Mouse (Mus musculus) heart, embryonic 13.5 days (tissue): ENCODE data around the gene Ajuba. TPM values are rescaled to one million over a fixed set of nuclear protein-coding genes. Genes with fewer than 3 reads are reported as not detected.

Experiments
- ATAC-seq: fragments of 200-750 bp; cut with Nextera tagmentation; 2 replicates; pipeline ENCODE4 v1.8.0; 2017; ENCODE audit warnings: moderate TSS enrichment; ENCODE audit not compliant: insufficient number of reproducible peaks, low FRiP score, low TSS enrichment; ENCODE audit errors: extremely low read depth
- H3K27ac ChIP-seq: fragments of 300-500 bp; sonication (generic); replicated peaks from 2 replicates; pipeline ENCODE4 v1.5.1; 2015; ENCODE audit warnings: moderate library complexity, mild to moderate bottlenecking, inconsistent platforms
- H3K27me3 ChIP-seq: fragments of 300-500 bp; sonication (generic); replicated peaks from 2 replicates; pipeline ENCODE4 v1.6.1; 2015; ENCODE audit warnings: mild to moderate bottlenecking, inconsistent platforms
- H3K36me3 ChIP-seq: fragments of 300-500 bp; sonication (generic); 2 replicates; pipeline ENCODE4 v1.6.1; 2015; ENCODE audit warnings: mild to moderate bottlenecking, inconsistent platforms
- H3K4me1 ChIP-seq: fragments of 300-500 bp; sonication (generic); 2 replicates; pipeline ENCODE4 v1.6.1; 2015; ENCODE audit warnings: inconsistent platforms
- H3K4me2 ChIP-seq: fragments of 300-500 bp; sonication (generic); 2 replicates; pipeline ENCODE4 v1.6.1; 2015; ENCODE audit warnings: inconsistent platforms, mild to moderate bottlenecking, moderate library complexity
- H3K4me3 ChIP-seq: fragments of 300-500 bp; sonication (generic); 2 replicates; pipeline ENCODE4 v1.5.1; 2015; ENCODE audit warnings: moderate library complexity, mild to moderate bottlenecking, inconsistent platforms
- H3K9ac ChIP-seq: fragments of 300-500 bp; sonication (generic); 2 replicates; pipeline ENCODE4 v1.6.1; 2015; ENCODE audit warnings: inconsistent platforms, mild to moderate bottlenecking, moderate library complexity
- H3K9me3 ChIP-seq: fragments of 300-500 bp; sonication (generic); 2 replicates; pipeline ENCODE4 v1.6.1; 2016; ENCODE audit warnings: inconsistent platforms
- WGBS: fragments of 180-500 bp; shearing (Covaris S2); methylation state at CpG from one replicate; pipeline ENCODE4 v1.1.7; 2015; ENCODE audit warnings: mixed read lengths; 5-methylcytosine and 5-hydroxymethylcytosine counted together
- microRNA counts: library from miRNA; unstranded; fragments of <30 nt; microRNA quantifications from one replicate; lab custom pipeline; 2016
- microRNA-seq: library from miRNA; unstranded; fragments of <30 nt; microRNA quantifications from one replicate; pipeline ENCODE4, GENCODE M21; 2016
- polyA plus RNA-seq: library from polyadenylated mRNA; unstranded; fragments of >200 nt; fragmentation: Nextera tagmentation; extraction: Ambion mirVana; gene quantifications from 2 replicates; pipeline ENCODE4 v1.2.1, GENCODE M21; 2015

The Ajuba gene
- polyA plus RNA-seq, 1 experiment from 2014 or later = 28.1 TPM

GRCm38 (mm10) chr14:54528446-54529111 is 48.8 kb downstream of the Ajuba start:
- Histone ChIP-seq H3K9me3 (no peaks in the 10 kb centered on the region), H3K9ac (peak overlapping the region; percentile 47; the same call in 1 of the 2 replicates), H3K4me2 (peak overlapping the region; percentile 82), H3K27me3 (no peaks in the 10 kb centered on the region), H3K27ac (no peak overlapping the region), H3K4me1 (peaks cover 19% of the 10 kb centered on the region), H3K4me3 (no peak overlapping the region), H3K36me3 (no peaks in the 10 kb centered on the region)
- WGBS = 8% methylated on average over 17 of the region's 17 CpGs
- 0 out of 2 replicates have a peak, but pooled peaks have one; percentile 25 for ATAC-seq

- H3K27ac ChIP-seq = no peak overlapping the region
- H3K4me2 ChIP-seq = peak overlapping the region; percentile 82
- peak overlapping the region; percentile 80; the same call in 1 of the 2 replicates for H3K9ac ChIP-seq
- 19% methylated on average over 5 of the region's 5 CpGs for WGBS
- no peaks in the 10 kb centered on the region for H3K27me3 ChIP-seq
- H3K4me3 ChIP-seq = peak overlapping the region; percentile 53; the same call in 1 of the 2 replicates
- H3K4me1 ChIP-seq = peaks cover 19% of the 10 kb centered on the region
- H3K36me3 ChIP-seq = no peaks in the 10 kb centered on the region
- H3K9me3 ChIP-seq = no peaks in the 10 kb centered on the region
- no peak for ATAC-seq
These were observed 49.4 kb downstream of the Ajuba start for GRCm38 (mm10) chr14:54528007-54528393.

GRCm38 (mm10) chr14:54527227-54528006 is 49.9 kb downstream of the Ajuba start:
- peak overlapping the region; percentile 80 for H3K9ac ChIP-seq
- H3K27ac ChIP-seq = no peak overlapping the region; the same call in 1 of the 2 replicates
- ATAC-seq = no peak
- under 1% methylated on average over 18 of the region's 18 CpGs for WGBS
- peak overlapping the region; percentile 53 for H3K4me3 ChIP-seq
- H3K36me3 ChIP-seq = no peaks in the 10 kb centered on the region
- H3K27me3 ChIP-seq = no peaks in the 10 kb centered on the region
- peak overlapping the region; percentile 82 for H3K4me2 ChIP-seq
- no peaks in the 10 kb centered on the region for H3K9me3 ChIP-seq
- H3K4me1 ChIP-seq = peaks cover 19% of the 10 kb centered on the region

- H3K9me3 ChIP-seq = no peaks in the 10 kb centered on the region
- H3K4me2 ChIP-seq = no peak overlapping the region
- H3K27me3 ChIP-seq = no peaks in the 10 kb centered on the region
- 30% methylated on average over 6 of the region's 6 CpGs for WGBS
- H3K4me3 ChIP-seq = no peak overlapping the region
- H3K36me3 ChIP-seq = no peaks in the 10 kb centered on the region
- peaks cover 17% of the 10 kb centered on the region for H3K4me1 ChIP-seq
- no peak overlapping the region for H3K9ac ChIP-seq
- no peak for ATAC-seq
- H3K27ac ChIP-seq = no peak overlapping the region
These were observed 53.8 kb downstream of the Ajuba start for GRCm38 (mm10) chr14:54523600-54523999.

MicroRNAs encoded within 50 kb of the gene (microRNA counts, 519-probe panel; counts per million panel counts)
- microRNA mmu-miR-686 (lab: Ali Mortazavi, UCI) = 209 counts per million, percentile 61 among the panel's probes with 10 or more counts

Small RNA genes lying within 50 kb of the gene (microRNA-seq; reads per million reads assigned to microRNA genes)
- gene Mir686 = not detected

Other genes starting within 250 kb of the Ajuba start
- 49.4 and 56.6 TPM in 2 replicates for gene Oxa1l, start 216.7 kb downstream of the Ajuba start, polyA plus RNA-seq
- 9.6 and 10.8 TPM in 2 replicates for gene Slc7a7, start 159.8 kb downstream of the Ajuba start, polyA plus RNA-seq
- gene Mrpl52, start 150.6 kb downstream of the Ajuba start, polyA plus RNA-seq = 226 and 256 TPM in 2 replicates
- 97.4 and 98.7 TPM in 2 replicates for gene Mmp14, start 145.9 kb downstream of the Ajuba start, polyA plus RNA-seq
- gene Lrp10, start 113.4 kb downstream of the Ajuba start, polyA plus RNA-seq = 42.1 and 42.2 TPM in 2 replicates
- gene Rem2, start 101.5 kb downstream of the Ajuba start, polyA plus RNA-seq = 1.6 and 2.0 TPM in 2 replicates
- 58.5 and 64.5 TPM in 2 replicates for gene Prmt5, start 60.0 kb downstream of the Ajuba start, polyA plus RNA-seq
- 42.0 and 43.5 TPM in 2 replicates for gene Haus4, start 22.9 kb downstream of the Ajuba start, polyA plus RNA-seq
- 5.8 and 6.0 TPM in 2 replicates for gene 4931414P19Rik, start 28.4 kb upstream of the Ajuba start, polyA plus RNA-seq
- 323 and 363 TPM in 2 replicates for gene Psmb5, start 40.5 kb upstream of the Ajuba start, polyA plus RNA-seq
- gene Psmb11, start 43.9 kb upstream of the Ajuba start, polyA plus RNA-seq = 0.23 and 0.68 TPM in 2 replicates
- not detected in 2 replicates for gene Gm17606, start 63.4 kb upstream of the Ajuba start, polyA plus RNA-seq
- 1.7 and 2.1 TPM in 2 replicates for gene Cdh24, start 63.8 kb upstream of the Ajuba start, polyA plus RNA-seq
- gene 1700123O20Rik, start 108.7 kb upstream of the Ajuba start, polyA plus RNA-seq = 48.1 and 49.2 TPM in 2 replicates
- 81.2 and 85.3 TPM in 2 replicates for gene Acin1, start 109.4 kb upstream of the Ajuba start, polyA plus RNA-seq
- 0.16 and 0.18 TPM in 2 replicates for gene Gm29776, start 121.3 kb upstream of the Ajuba start, polyA plus RNA-seq
- 0.11 TPM in 1 of 2 replicates, not detected in the other for gene Cebpe, start 134.6 kb upstream of the Ajuba start, polyA plus RNA-seq
- 3.4 and 4.0 TPM in 2 replicates for gene Slc7a8, start 204.4 kb upstream of the Ajuba start, polyA plus RNA-seq
- not detected in 2 replicates for gene Rnf212b, start 236.6 kb upstream of the Ajuba start, polyA plus RNA-seq